Mouse (Mus musculus) liver, adult 2 months (tissue): ENCODE results near the gene Htr2a. TPM values are rescaled to one million over a fixed set of nuclear protein-coding genes. Genes with fewer than 3 reads are reported as not detected.

Experiments
- DNase-seq: peaks from one replicate; pipeline ENCODE4 v3.0.0-alpha.2; 2011; ENCODE audit warnings: low read depth, low spot score; ENCODE audit errors: extremely low read depth
- H3K27ac ChIP-seq: fragments of 200-500 bp; replicated peaks from 2 replicates; pipeline ENCODE4 v1.5.1; 2012; ENCODE audit warnings: low read depth, mild to moderate bottlenecking, control low read depth, inconsistent platforms, low read length; ENCODE audit not compliant: insufficient read depth
- H3K27me3 ChIP-seq: fragments of 200-500 bp; 2 replicates; pipeline ENCODE4 v1.6.1; 2012; ENCODE audit warnings: mild to moderate bottlenecking, moderate library complexity, low read length, inconsistent platforms; ENCODE audit not compliant: control insufficient read depth, insufficient read depth
- H3K36me3 ChIP-seq: fragments of 200-500 bp; 2 replicates; pipeline ENCODE4 v1.6.1; 2012; ENCODE audit warnings: low read length, inconsistent platforms; ENCODE audit not compliant: control insufficient read depth, insufficient read depth
- H3K4me1 ChIP-seq: fragments of 200-500 bp; 2 replicates; pipeline ENCODE4 v1.6.1; 2011; ENCODE audit warnings: low read length; ENCODE audit not compliant: control insufficient read depth, insufficient read depth
- H3K4me3 ChIP-seq: fragments of 200-500 bp; 2 replicates; pipeline ENCODE4 v1.5.1; 2011; ENCODE audit warnings: low read depth, mild to moderate bottlenecking, control low read depth, low read length, moderate library complexity; ENCODE audit not compliant: insufficient read depth
- H3K79me2 ChIP-seq: fragments of 200-500 bp; 2 replicates; pipeline ENCODE4 v1.6.1; 2012; ENCODE audit warnings: inconsistent platforms, mild to moderate bottlenecking, low read length, moderate library complexity; ENCODE audit not compliant: control insufficient read depth, insufficient read depth
- H3K9ac ChIP-seq: fragments of 200-500 bp; 2 replicates; pipeline ENCODE4 v1.6.1; 2012; ENCODE audit warnings: low read depth, mild to moderate bottlenecking, control low read depth, inconsistent platforms, low read length
- CTCF ChIP-seq: fragments of 200-500 bp; IDR thresholded peaks from 2 replicates; pipeline ENCODE4 v1.5.1; 2011; ENCODE audit warnings: low read depth, low read length, control low read depth
- POLR2A ChIP-seq: fragments of 200-500 bp; IDR thresholded peaks from 2 replicates; pipeline ENCODE4 v1.6.1; 2011; ENCODE audit warnings: low read length, control low read depth; ENCODE audit not compliant: insufficient read depth; ENCODE audit errors: extremely low read depth
- WGBS: fragments of 180-500 bp; shearing (Covaris S2); methylation state at CpG from one replicate; pipeline ENCODE4 v1.1.7; 2018; 5-methylcytosine and 5-hydroxymethylcytosine counted together
- polyA plus RNA-seq: library from polyadenylated mRNA; depleted of rRNA; stranded (reverse); fragments of >200 nt; gene quantifications from 2 replicates; pipeline ENCODE4 v1.2.3, GENCODE M21; 2012
- total RNA-seq: library from RNA; depleted of rRNA; stranded (reverse); fragments of >200 nt; gene quantifications from 2 replicates; pipeline ENCODE4 v1.2.3, GENCODE M21; 2014

Gene Htr2a
- total and polyA plus RNA-seq, 2 experiments: under 0.01 TPM; not detected in 1

GRCm38 (mm10) chr14:74657227-74657626 lies 16.6 kb downstream of the Htr2a start:
- Histone ChIP-seq H3K4me3 (no peak overlapping the region), H3K27ac (no peak overlapping the region), H3K9ac (no peak overlapping the region), H3K27me3 (no peaks in the 10 kb centered on the region), H3K36me3 (no peaks in the 10 kb centered on the region), H3K79me2 (no peaks in the 10 kb centered on the region), H3K4me1 (no peaks in the 10 kb centered on the region)
- no peak for DNase-seq
- 82% methylated on average over 7 of the region's 7 CpGs for WGBS
- TF ChIP-seq POLR2A (no peak), CTCF (no peak)

GRCm38 (mm10) chr14:74659411-74659841 lies 18.8 kb downstream of the Htr2a start:
- WGBS: 81% methylated on average over 8 of the region's 8 CpGs
- H3K36me3 ChIP-seq: no peaks in the 10 kb centered on the region
- H3K27ac ChIP-seq: no peak overlapping the region
- no peaks in the 10 kb centered on the region for H3K79me2 ChIP-seq
- no peak overlapping the region for H3K4me3 ChIP-seq
- no peak for TF ChIP-seq POLR2A
- no peak for TF ChIP-seq CTCF
- H3K27me3 ChIP-seq: no peaks in the 10 kb centered on the region
- no peak for DNase-seq
- H3K9ac ChIP-seq: no peak overlapping the region
- H3K4me1 ChIP-seq: no peaks in the 10 kb centered on the region

GRCm38 (mm10) chr14:74672137-74673019 lies 31.7 kb downstream of the Htr2a start:
- WGBS: 75% methylated on average over 10 of the region's 10 CpGs
- DNase-seq: no peak
- Histone ChIP-seq H3K4me3 (no peak overlapping the region), H3K36me3 (no peaks in the 10 kb centered on the region), H3K27ac (no peak overlapping the region), H3K9ac (no peak overlapping the region), H3K27me3 (no peaks in the 10 kb centered on the region), H3K79me2 (no peaks in the 10 kb centered on the region), H3K4me1 (no peaks in the 10 kb centered on the region)
- TF ChIP-seq POLR2A (no peak), CTCF (no peak)

- Histone ChIP-seq H3K36me3 (no peaks in the 10 kb centered on the region), H3K9ac (no peak overlapping the region)
- 75% methylated on average over 3 of the region's 3 CpGs for WGBS
Measured at GRCm38 (mm10) chr14:74673020-74673350, 32.3 kb downstream of the Htr2a start.

GRCm38 (mm10) chr14:74673584-74673983 lies 32.9 kb downstream of the Htr2a start:
- Histone ChIP-seq H3K36me3 (no peaks in the 10 kb centered on the region), H3K27me3 (no peaks in the 10 kb centered on the region), H3K79me2 (no peaks in the 10 kb centered on the region), H3K27ac (no peak overlapping the region), H3K4me1 (no peaks in the 10 kb centered on the region), H3K9ac (no peak overlapping the region), H3K4me3 (no peak overlapping the region)
- TF ChIP-seq CTCF (no peak), POLR2A (no peak)
- 81% methylated on average over 3 of the region's 3 CpGs for WGBS
- no peak for DNase-seq

More at GRCm38 (mm10) chr14:74673020-74673350, 32.3 kb downstream of the Htr2a start:
- no peaks in the 10 kb centered on the region for H3K79me2 ChIP-seq
- TF ChIP-seq POLR2A: no peak
- TF ChIP-seq CTCF: no peak
- no peaks in the 10 kb centered on the region for H3K27me3 ChIP-seq
- no peaks in the 10 kb centered on the region for H3K4me1 ChIP-seq
- no peak for DNase-seq
- H3K4me3 ChIP-seq: no peak overlapping the region
- no peak overlapping the region for H3K27ac ChIP-seq

GRCm38 (mm10) chr14:74679841-74680240 lies 39.2 kb downstream of the Htr2a start:
- Histone ChIP-seq H3K79me2 (no peaks in the 10 kb centered on the region), H3K9ac (no peak overlapping the region), H3K4me1 (no peaks in the 10 kb centered on the region), H3K4me3 (no peak overlapping the region), H3K27ac (no peak overlapping the region), H3K27me3 (no peaks in the 10 kb centered on the region), H3K36me3 (no peaks in the 10 kb centered on the region)
- TF ChIP-seq POLR2A (no peak), CTCF (no peak)
- WGBS: 79% methylated on average over 5 of the region's 5 CpGs
- DNase-seq: no peak
